Mouse (Mus musculus): ENCODE measurements around the gene 9630041A04Rik.

Gene 9630041A04Rik

DNA sequence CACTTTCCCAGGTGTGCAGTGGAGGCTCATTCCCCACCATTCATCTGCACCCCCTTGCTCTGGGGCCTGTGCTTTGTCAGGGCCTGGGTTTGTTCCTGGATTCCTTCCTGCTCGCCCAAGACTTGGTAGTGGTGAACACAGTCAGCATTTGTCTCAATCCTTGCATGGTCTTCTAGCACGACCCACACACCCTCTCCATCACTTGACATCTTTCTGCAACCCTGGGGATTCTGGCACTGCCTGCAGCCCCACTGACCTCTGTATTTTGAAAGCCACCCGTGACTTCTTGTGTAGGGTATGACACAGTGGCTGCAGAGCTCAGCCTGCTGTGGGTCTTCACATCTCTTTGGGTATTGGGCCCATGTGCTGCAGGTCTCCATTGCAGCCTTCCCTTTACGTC lies 57.1 kb downstream of the 9630041A04Rik start:
- DNase-seq (ENCODE audit: low spot score) = no peak

DNA sequence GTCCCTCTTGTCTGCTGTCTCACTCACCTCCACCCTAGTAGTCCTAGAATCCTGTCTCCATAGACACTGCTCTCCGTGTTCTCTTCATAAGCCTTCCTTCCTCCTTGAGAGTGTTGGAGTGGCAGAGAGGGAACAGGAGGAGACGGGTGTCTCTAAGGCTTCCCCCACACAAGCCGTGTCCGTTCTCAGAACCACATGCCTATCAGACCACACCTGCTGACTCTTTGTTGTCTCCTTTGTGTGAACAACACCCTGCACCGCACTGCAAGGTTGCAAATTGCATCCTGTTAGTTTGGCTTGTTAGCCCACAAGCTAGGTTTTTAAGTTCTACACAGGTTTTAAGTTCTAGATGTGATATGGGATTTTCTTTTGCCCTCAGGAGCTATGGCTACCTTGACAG lies 57.7 kb downstream of the 9630041A04Rik start:
- no peak for DNase-seq (ENCODE audit: low spot score)

DNA sequence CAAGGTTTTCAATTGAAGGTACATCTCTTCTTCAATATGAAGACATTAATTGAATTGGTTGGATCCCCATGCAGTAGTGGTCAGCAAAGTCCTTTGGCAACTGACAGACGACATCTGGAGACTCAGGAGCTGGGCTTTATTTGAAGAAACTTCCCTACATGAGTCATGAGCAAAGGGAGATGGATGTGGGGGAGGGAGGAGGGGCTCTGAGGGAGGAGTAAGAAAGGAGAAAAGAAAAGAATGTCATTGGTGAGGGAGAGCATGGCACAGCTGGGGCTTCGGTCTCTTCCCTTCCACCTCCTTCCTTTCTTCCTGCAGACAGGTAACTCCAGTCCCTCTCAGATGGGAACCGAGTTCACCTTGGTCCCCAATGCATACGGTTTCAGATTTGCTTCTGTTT lies 61.2 kb downstream of the 9630041A04Rik start:
- no peak for DNase-seq (ENCODE audit: low spot score)

DNA sequence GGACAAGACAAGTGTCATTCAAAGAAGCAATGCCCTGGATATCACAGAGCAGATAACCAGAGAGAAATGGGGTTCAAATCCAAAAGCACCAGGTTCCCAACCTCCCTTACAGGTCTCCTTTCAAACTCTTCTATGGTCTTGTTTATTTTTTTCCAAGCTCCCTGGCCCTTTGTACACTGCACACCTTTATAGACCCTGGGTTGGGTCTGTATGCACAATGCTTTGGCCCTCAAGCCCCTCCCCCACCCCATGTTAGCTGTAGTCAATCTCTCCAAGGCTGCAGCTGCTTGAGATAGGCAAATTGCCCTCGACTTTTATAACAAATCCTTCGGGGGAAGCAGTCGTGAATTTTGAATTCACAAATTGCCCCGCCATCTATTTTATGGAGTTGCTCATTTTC lies 63.2 kb downstream of the 9630041A04Rik start:
- no peak for DNase-seq (ENCODE audit: low spot score)

DNA sequence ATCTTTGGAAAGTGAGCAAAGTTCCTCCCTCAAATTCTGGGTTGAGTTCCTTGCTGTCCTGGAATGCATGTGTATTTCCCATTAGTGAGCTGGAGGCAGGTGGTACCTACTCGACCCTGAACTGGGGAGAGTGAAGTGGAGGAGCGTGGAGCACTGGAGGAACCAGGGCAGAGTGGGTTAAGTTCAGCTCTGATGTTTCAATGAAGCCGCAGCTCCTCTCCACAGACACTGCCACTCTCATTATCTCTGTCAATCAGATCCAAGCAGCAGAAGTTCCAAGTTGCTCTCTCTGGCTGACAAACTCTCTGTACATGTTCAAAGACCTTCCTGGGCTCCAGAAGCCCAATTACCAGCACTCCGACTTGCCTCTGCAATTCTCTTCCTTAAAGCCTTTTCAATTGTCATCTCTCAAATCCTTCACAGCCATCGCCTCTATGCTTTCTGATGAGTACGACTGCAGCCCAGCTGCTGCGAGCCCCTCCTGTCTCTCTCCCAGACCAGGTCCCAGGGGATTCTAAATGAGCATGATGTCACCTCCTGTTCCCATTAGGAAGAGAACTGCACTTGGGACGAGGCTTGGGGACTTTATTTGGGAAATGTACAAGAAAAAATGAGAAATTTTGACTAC lies 72.4 kb downstream of the 9630041A04Rik start:
- no peak for DNase-seq (ENCODE audit: low spot score)

DNA sequence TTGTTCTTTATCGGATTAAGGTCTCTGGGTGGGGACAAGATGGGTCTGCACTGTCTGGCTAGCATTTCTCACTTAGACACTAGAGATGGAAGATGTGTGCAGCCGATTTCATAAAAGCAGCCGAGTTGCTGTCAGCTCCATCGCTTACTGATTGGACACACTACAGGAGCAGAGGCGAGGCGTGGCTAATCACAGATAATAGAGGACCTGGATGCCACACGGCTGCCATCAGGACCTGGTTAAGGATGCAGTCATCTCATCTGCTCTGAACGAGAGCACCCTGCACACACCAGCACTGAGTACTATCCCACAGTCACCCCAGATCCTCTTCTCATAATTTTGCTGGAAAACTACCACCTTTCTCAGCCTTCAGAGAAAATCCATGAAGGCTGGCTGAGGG lies 73.2 kb downstream of the 9630041A04Rik start:
- DNase-seq (ENCODE audit: low spot score) = no peak

DNA sequence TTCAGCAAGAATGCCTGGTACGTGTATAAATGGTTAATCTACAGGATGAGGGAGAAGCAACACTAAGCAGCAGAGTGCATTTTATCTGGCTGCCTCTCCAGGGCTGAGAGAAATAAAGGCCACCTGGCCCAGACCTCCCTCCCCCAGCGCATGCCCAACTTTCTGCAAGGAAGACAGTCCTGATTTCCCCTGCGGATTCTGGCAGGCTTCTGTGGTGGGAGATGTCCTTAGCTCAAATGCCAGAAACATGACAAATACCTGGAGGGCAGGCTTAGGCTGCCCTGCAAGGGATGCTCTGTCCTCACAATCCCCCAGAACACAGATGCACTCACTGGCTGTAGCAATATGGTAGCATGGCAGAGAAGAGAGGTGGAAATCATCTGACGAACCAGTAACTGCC lies 76.4 kb downstream of the 9630041A04Rik start:
- no peak for DNase-seq (ENCODE audit: low spot score)

- DNase-seq (ENCODE audit: low spot score) = no peak
Observed at GRCm38 (mm10) chr9:101939006-101939405, 77.4 kb downstream of the 9630041A04Rik start.

GRCm38 (mm10) chr9:101940182-101940581 lies 78.5 kb downstream of the 9630041A04Rik start:
- peak; percentile 7 for DNase-seq (ENCODE audit: low spot score)

DNA sequence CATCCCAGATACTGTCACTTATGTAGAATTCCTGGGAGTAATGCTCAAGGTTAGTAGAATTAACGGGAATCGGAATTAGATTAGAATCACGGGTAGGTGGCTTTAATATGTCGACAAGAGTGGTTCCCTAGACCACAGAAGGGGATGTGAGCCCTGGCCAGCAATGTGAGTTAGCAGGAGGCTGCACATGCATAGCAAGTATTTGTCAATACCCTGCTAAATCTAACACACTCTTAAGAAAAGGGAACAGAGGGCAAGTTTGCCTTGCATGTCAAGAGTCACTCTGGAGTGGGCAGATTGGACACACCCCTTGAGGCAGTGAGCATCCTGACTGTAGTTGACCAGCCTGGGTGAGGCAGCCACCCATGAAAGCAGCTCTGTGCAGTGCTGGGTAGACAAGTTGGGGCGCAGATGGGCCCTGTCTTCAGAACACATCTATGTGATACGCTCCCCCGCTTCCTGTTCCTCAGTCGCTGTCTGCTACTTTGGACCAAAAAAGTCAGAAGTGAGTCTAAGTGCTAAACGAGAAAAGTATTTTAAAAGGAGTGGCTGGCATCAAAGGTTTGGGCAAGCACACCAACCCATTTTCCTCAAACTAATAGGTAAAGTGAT lies 80.5 kb downstream of the 9630041A04Rik start:
- no peak for DNase-seq (ENCODE audit: low spot score)

DNA sequence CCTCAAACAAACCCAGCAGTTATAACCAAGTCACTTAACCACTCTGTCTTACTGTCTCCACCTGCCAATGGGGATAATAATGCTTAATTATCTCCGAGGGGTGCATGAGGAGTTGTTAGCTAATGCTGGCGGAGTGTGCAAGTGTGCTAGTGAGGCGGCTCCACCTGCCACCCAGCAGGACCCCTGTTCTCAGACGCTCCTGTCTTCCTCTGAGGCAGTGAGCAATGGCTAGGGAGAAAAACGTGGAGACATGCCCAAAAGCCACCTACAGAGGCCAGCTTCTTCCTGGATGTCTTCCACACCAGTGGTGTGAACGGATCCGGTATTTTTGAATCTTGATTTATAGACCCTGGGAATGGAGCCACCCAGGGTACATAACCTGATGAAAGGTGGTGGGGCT lies 83.7 kb downstream of the 9630041A04Rik start:
- no peak for DNase-seq (ENCODE audit: low spot score)

- peak; percentile 7 for DNase-seq (ENCODE audit: low spot score)
Observed at GRCm38 (mm10) chr9:101945814-101946213, 84.2 kb downstream of the 9630041A04Rik start.

DNA sequence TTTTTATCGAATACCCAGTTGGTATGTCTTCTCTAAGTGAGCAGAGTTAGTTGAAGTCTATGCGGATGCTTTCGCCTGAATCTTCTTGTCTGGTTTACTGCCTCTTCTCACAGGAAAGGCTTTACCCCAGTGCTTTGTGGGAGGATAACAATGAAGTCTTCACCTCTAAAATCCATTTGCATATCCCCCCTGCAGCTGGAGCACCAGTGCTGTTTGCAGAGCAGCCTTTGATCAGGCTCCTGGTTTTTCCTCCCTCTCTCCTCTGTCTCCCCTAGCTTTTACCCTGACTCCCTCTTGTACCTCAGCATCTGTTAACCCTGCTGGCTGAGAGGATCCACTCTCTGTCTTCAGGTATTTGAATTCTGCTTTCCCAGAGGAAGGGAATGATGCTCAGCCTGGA lies 88.5 kb downstream of the 9630041A04Rik start:
- DNase-seq (ENCODE audit: low spot score) = no peak

DNA sequence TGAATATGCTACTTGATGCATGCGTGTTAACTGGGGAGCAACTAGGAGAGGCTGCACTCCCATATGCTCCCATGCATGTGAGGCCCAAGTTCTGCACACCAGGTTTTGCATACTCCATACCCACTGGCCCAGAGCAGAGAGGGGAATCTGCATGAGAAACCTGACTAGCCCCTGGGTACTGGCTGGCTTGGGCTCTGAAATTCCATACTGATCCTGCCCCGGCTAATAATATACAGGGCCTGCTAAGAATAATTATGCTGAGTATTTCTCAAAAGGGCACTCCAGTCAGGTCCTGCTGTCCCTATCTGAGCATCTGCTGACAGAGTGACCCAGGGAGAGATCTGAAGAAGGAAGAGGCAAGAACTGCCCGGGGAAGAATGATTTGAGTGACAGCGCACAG lies 92.9 kb downstream of the 9630041A04Rik start:
- DNase-seq (ENCODE audit: low spot score) = no peak

DNA sequence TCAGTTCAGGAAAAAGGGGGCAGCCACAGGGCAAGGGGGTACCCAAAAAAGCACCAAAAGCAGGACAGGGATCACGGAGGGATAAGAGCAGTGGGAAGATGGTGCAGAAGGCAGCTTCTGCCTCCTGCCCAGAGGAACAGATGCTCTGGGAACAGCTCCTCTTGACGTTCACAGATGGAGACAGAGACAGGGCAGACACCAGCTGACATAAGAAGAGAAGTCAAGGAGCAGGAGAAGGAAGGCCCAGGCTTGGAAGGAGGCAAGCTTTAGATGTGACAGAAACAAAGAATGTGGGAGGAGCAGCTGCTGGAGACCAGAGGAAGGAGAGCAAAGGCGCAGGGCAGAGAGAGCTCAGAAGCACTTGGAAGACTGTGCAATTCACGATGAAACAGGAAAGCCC lies 94.6 kb downstream of the 9630041A04Rik start:
- no peak for DNase-seq (ENCODE audit: low spot score)

DNA sequence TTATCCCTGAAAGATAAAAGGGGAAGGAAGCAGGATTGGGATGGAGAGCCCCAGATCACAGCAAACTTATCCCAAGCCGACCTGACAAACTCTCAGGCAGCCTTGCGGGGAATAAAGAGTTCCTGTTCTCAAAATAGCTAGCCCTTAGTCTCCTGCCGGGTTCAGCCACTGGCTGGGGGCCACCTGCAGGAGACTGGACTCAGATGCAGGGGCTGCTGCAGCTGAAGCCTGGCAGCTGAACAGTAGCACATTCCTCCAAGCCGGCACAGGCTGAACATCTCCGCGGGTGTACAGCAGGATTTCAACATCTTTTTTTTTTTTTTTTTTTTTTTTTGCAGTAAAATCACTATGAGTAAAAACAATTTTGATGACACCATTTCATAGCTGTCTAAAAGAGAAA lies 110.2 kb downstream of the 9630041A04Rik start:
- DNase-seq (ENCODE audit: low spot score) = no peak

GRCm38 (mm10) chr9:101972314-101972713 lies 110.7 kb downstream of the 9630041A04Rik start:
- DNase-seq (ENCODE audit: low spot score) = no peak

DNA sequence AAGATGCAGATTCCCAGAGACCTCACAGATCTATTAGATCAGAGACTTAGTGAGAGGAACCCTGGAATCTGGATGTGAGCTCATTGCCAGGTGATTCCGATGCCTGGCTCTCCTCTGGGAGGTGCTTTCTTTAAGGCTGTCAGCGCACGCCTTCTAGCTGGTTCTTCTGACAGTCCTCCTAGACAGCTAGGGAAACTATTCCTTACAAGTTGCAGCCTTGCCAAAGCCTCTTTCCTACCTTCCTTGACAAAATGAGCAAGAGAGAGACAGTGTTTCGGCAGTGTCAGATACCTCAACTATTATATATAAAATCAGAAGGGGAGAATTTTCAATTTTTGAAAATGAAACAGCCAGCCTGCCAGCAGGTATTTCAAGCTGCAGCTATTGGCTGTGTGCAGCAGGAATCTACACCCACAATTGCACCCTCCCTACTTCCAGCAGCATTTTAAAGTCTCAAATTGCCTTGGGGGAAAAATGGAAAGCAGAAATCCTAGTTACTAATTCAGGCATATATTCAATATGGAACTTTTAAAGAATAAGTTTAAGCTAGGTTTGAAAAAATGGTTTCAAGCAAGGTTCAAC lies 115.3 kb downstream of the 9630041A04Rik start:
- DNase-seq (ENCODE audit: low spot score) = no peak

- no peak for DNase-seq (ENCODE audit: low spot score)
Observed at GRCm38 (mm10) chr9:101981161-101981560, 119.5 kb downstream of the 9630041A04Rik start.

DNA sequence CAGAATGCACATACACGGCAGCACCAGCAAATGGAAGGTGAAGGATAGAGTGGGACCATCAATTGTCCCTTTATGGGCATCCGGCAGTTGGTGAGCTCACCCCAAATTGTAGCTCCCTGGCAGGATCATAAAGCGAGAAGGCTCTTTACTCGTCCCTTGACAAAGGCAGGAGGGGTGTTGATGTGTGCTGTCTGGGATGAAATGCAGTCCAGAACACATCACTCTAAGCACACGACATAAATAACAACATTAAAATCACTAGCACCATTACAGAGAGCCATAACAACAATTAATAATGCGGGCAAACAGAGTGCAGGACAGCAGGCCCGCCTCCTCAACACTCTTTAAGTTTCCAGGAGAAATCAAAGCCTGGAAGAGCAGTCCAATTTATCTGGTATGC lies 120.7 kb downstream of the 9630041A04Rik start:
- no peak for DNase-seq (ENCODE audit: low spot score)

DNA sequence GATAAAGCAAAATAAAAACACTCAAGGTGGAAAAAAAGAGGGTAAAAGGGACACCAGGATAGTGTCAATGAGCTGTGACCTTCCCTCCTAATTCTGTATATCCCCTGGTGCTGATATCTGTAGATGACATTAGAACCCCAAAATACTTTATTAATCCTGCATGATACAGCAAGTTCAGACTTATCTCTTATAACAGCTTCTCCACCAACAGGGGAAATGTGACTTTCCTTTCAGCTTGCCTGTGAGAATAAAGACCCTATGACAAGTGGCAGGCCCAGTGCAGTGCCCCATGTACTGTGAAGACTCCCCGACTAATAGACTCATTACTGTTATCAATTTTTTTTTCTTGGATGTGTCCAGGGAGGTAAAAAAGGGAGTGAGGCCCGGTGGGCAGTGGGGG lies 125.3 kb downstream of the 9630041A04Rik start:
- no peak for DNase-seq (ENCODE audit: low spot score)

GRCm38 (mm10) chr9:101990032-101990431 lies 128.4 kb downstream of the 9630041A04Rik start:
- no peak for DNase-seq (ENCODE audit: low spot score)

- no peak for DNase-seq (ENCODE audit: low spot score)
Observed at GRCm38 (mm10) chr9:101990836-101991235, 129.2 kb downstream of the 9630041A04Rik start.

All from c-Kit-positive CD71-positive TER-119-positive erythroid progenitor cells, embryonic 14.5 days (primary cell).